Mouse (Mus musculus) stomach, embryonic 14.5 days (tissue): Measurements from ENCODE around the gene Mbnl2. TPM values are rescaled to one million over a fixed set of nuclear protein-coding genes. Genes with fewer than 3 reads are reported as not detected.

Source experiments
- ATAC-seq: fragments of 200-750 bp; cut with Nextera tagmentation; 2 replicates; pipeline ENCODE4 v1.8.0; 2017; ENCODE audit warnings: low read depth, moderate TSS enrichment; ENCODE audit not compliant: insufficient number of reproducible peaks, insufficient read depth, low FRiP score
- H3K27ac ChIP-seq: fragments of 300-500 bp; sonication (generic); 2 replicates; pipeline ENCODE4 v1.5.1; 2014; ENCODE audit warnings: mild to moderate bottlenecking, low read length, moderate library complexity, mixed read lengths
- H3K27me3 ChIP-seq: fragments of 300-500 bp; sonication (generic); 2 replicates; pipeline ENCODE4 v1.6.1; 2014; ENCODE audit warnings: low read length, control low read depth, mixed read lengths; ENCODE audit not compliant: control insufficient read depth, insufficient read depth
- H3K36me3 ChIP-seq: fragments of 300-500 bp; sonication (generic); 2 replicates; pipeline ENCODE4 v1.6.1; 2014; ENCODE audit warnings: mild to moderate bottlenecking, control low read depth, low read length, moderate library complexity, mixed read lengths; ENCODE audit not compliant: control insufficient read depth, insufficient read depth
- H3K4me1 ChIP-seq: fragments of 300-500 bp; sonication (generic); 2 replicates; pipeline ENCODE4 v1.6.1; 2014; ENCODE audit warnings: low read length, control low read depth, mixed read lengths; ENCODE audit not compliant: control insufficient read depth, insufficient read depth
- H3K4me2 ChIP-seq: fragments of 300-500 bp; sonication (generic); replicated peaks from 2 replicates; pipeline ENCODE4 v1.6.1; 2014; ENCODE audit warnings: low read depth, low read length, control low read depth
- H3K4me3 ChIP-seq: fragments of 300-500 bp; sonication (generic); 2 replicates; pipeline ENCODE4 v1.5.1; 2014; ENCODE audit warnings: low read depth, low read length, control low read depth
- H3K9ac ChIP-seq: fragments of 300-500 bp; sonication (generic); replicated peaks from 2 replicates; pipeline ENCODE4 v1.6.1; 2014; ENCODE audit warnings: low read depth, mild to moderate bottlenecking, control low read depth, low read length, moderate library complexity, mixed read lengths
- H3K9me3 ChIP-seq: fragments of 300-500 bp; sonication (generic); 2 replicates; pipeline ENCODE4 v1.6.1; 2016; ENCODE audit warnings: low read depth, low read length, control low read depth; ENCODE audit not compliant: control insufficient read depth
- WGBS: fragments of 180-500 bp; shearing (Covaris S2); extraction: QIAGEN DNeasy Blood & Tissue Kit; methylation state at CpG from one replicate; pipeline ENCODE4 v1.1.7; 2014; 5-methylcytosine and 5-hydroxymethylcytosine counted together
- polyA plus RNA-seq: library from polyadenylated mRNA; unstranded; fragments of >200 nt; fragmentation: Nextera tagmentation; extraction: Ambion mirVana; gene quantifications from 2 replicates; pipeline ENCODE4 v1.2.1, GENCODE M21; 2014

The Mbnl2 gene
- polyA plus RNA-seq, 1 experiment from 2014 or later: 119 TPM

DNA sequence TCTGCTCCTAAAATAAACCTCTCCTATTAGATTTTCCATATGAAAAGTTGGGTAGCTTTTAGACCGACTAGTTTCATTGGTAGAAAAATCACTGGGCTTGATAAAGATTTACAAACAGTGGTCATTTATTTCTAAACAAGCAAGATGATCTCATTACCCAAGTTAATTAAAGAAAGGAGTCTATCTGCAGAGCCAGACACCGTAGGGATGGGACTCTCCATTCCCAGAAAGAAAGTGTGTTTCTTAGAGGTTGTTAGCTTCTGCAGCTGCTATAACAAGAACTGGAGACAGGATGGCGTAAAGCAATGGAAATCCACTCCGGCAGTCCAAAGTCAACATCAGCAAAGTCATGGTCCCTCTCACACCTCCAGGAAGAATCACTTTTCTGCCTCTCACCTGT lies 92.1 kb downstream of the Mbnl2 start:
- Histone ChIP-seq H3K9ac (no peak overlapping the region), H3K36me3 (no peaks in the 10 kb centered on the region), H3K27ac (no peak overlapping the region), H3K4me2 (no peak overlapping the region), H3K9me3 (no peaks in the 10 kb centered on the region), H3K4me3 (no peak overlapping the region), H3K4me1 (peaks cover 32% of the 10 kb centered on the region), H3K27me3 (no peaks in the 10 kb centered on the region)
- ATAC-seq: no peak
- 91% methylated on average over 4 of the region's 4 CpGs for WGBS

DNA sequence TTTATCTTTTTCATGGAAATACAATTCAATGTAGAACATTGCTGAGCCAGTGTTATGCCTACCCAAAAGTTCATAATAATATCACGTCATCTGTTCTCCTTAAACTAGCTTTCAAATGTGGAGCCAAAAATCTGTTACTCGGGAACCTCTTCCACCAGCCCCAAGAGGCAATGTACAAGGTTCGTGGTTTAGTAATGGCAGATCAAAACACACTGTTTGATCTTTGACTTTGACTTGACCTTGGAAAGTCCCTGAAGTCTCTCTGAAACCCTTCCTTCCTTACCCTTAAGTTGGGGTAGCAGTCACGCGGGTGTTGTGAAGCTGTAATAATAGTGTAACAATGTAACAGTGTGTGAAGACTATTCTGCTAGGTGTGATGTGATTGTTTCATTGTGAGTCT lies 93.0 kb downstream of the Mbnl2 start:
- no peak for ATAC-seq
- H3K27me3 ChIP-seq: no peaks in the 10 kb centered on the region
- H3K4me2 ChIP-seq: no peak overlapping the region
- no peaks in the 10 kb centered on the region for H3K9me3 ChIP-seq
- H3K4me1 ChIP-seq: peaks cover 36% of the 10 kb centered on the region; the same call in 1 of the 2 replicates
- H3K9ac ChIP-seq: no peak overlapping the region
- no peak overlapping the region for H3K4me3 ChIP-seq
- WGBS: 73% methylated on average over 5 of the region's 5 CpGs
- no peak overlapping the region for H3K27ac ChIP-seq
- no peaks in the 10 kb centered on the region for H3K36me3 ChIP-seq

DNA sequence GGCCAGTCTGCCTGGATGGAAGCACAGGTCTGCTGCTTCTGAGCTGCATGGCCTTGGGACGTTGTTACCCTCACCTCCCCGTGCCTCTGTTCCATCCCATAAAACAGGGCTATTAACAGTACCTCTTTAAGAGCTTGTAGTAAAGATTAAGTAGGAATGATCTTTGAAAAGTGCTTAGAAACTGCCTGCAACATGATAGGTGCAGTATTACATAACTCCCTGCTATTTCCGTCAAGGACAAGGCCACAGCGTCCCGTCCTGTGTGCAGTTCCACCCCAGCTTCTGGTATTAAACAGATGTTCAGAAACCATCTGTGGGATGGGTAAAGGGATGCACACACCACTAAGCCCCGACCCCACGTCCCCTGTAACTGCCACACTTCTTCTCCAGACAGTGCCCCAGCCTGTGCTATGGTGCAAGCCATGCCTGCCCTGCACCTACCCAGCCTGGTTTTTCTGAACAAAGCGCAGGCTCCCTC lies 93.5 kb downstream of the Mbnl2 start:
- H3K4me1 ChIP-seq: peaks cover 39% of the 10 kb centered on the region; the same call in 1 of the 2 replicates
- no peak overlapping the region for H3K9ac ChIP-seq
- H3K27me3 ChIP-seq: no peaks in the 10 kb centered on the region
- no peaks in the 10 kb centered on the region for H3K9me3 ChIP-seq
- 60% methylated on average over 8 of the region's 8 CpGs for WGBS
- H3K27ac ChIP-seq: no peak overlapping the region
- no peaks in the 10 kb centered on the region for H3K36me3 ChIP-seq
- H3K4me2 ChIP-seq: no peak overlapping the region
- ATAC-seq: no peak
- no peak overlapping the region for H3K4me3 ChIP-seq

DNA sequence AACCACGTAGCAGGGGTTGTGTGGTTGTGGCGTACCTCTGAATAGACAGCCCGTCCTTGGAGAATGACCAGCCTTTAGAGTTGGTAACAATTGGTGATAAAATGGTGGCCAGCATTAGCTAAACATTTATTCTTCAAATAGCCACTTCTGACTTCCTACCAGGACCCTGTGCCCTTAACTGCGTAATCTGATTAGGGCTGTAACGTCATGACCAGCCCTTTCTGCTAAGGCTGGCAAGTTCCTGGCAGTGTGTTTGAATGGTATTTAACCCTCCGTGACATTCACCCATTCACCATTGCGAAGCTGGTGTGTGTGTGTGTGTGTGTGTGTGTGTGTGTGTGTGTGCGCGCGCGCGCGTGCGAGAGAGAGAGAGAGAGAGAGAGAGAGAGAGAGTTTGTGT lies 94.6 kb downstream of the Mbnl2 start:
- Histone ChIP-seq H3K27me3 (no peaks in the 10 kb centered on the region), H3K36me3 (no peaks in the 10 kb centered on the region), H3K4me3 (no peak overlapping the region), H3K27ac (no peak overlapping the region), H3K9ac (no peak overlapping the region), H3K4me2 (no peak overlapping the region), H3K9me3 (no peaks in the 10 kb centered on the region), H3K4me1 (peaks cover 39% of the 10 kb centered on the region; the same call in 1 of the 2 replicates)
- ATAC-seq: no peak
- 85% methylated on average over 14 of the region's 14 CpGs for WGBS

DNA sequence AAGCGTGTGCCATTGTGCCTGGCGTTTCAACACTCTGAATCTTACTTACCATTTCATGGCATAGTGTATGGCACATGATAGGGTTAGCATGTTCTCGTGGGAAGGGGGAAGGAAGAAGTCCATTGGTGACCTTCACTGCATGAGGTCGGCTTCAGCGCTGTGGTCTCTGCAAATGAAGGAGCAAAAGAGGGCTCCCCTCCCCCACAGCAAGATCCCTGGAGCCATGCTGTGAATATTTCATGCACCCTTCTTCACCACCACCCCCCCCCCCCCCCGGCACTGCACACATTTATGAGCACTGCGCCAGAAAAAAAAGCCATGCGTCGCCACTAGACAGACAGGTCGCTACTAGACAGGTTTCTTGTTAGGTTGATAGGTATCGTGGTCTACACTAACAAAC lies 95.2 kb downstream of the Mbnl2 start:
- Histone ChIP-seq H3K27me3 (no peaks in the 10 kb centered on the region), H3K36me3 (no peaks in the 10 kb centered on the region), H3K4me1 (peaks cover 39% of the 10 kb centered on the region; the same call in 1 of the 2 replicates), H3K27ac (no peak overlapping the region), H3K4me2 (no peak overlapping the region), H3K9ac (no peak overlapping the region), H3K9me3 (no peaks in the 10 kb centered on the region), H3K4me3 (no peak overlapping the region)
- ATAC-seq: peak; percentile 15; the same call in 1 of the 2 replicates
- WGBS: 84% methylated on average over 11 of the region's 11 CpGs

DNA sequence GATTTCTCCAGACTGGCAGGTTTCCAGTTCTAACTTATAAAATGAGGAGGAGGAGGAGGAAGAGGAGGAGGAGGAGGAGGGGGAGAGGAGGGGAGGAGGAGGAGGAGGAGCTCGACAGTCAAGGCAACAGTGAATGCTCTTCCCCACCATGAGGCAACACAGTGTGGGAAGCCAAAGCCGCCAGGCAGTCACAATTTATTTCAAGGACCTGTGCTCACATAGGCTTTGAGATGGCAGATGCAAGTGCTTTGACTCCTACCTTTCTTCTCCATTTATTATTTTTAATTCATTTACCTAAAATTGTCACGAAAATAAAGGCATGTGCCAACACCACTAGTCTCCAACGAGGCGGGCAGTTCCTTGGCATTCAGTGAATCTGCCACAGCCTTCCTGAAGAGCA lies 95.7 kb downstream of the Mbnl2 start:
- H3K4me3 ChIP-seq: no peak overlapping the region
- no peaks in the 10 kb centered on the region for H3K9me3 ChIP-seq
- no peak for ATAC-seq
- no peaks in the 10 kb centered on the region for H3K36me3 ChIP-seq
- H3K9ac ChIP-seq: no peak overlapping the region
- H3K27ac ChIP-seq: no peak overlapping the region
- H3K27me3 ChIP-seq: no peaks in the 10 kb centered on the region
- H3K4me1 ChIP-seq: peaks cover 39% of the 10 kb centered on the region; the same call in 1 of the 2 replicates
- 72% methylated on average over 5 of the region's 5 CpGs for WGBS
- H3K4me2 ChIP-seq: no peak overlapping the region

DNA sequence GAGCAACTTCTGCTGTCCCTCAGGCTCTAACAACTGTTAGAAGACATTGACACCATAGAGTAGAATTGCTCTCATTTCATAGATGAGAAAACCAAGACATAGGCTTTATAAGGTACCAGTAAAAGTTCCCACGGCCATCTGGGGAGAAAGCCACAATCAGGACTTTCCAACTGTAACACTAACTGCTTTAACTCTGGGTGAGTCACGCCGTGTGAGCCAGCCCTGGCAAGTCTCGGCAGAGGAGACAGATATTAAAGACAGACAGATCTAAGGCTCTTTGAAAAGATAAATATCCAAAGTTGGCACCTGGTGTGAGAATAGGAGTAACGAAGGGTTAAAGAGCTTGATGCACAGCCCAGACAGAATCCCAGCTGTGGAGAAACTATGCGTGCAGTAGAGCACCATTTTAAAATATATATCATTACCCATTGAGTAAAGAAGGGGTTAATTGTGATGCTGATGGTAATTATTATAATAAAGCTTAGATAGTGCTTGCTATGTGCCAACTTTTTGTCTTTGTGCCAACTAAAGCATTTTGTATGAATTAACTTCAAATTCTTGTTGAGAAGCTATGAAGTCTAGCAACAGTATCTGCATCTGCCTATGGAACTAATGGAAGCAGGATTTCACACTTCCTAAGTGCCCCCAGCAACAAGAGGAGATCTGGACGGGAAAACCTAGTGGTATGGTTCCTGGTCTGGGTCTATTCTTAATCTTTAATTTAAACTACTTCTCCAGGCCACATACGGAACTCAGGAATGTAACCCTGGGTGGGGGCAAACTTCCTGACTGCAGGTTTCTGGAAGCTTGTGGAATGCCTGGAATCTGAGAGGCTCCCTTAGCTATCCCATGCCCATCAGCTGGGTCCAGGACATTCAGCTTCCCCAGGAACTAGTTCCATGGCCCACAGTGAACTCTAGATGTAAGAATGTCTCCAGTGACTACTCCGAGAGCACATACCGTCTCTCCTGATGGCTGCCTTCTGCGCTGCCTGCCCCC lies 97.9 kb downstream of the Mbnl2 start:
- Histone ChIP-seq H3K4me3 (no peak overlapping the region), H3K9ac (no peak overlapping the region), H3K4me1 (peaks cover 44% of the 10 kb centered on the region; the same call in 1 of the 2 replicates), H3K27me3 (no peaks in the 10 kb centered on the region), H3K36me3 (no peaks in the 10 kb centered on the region; the same call in 1 of the 2 replicates), H3K4me2 (no peak overlapping the region), H3K27ac (0 out of 2 replicates have a peak overlapping the region, but pooled peaks have one; percentile 15), H3K9me3 (no peaks in the 10 kb centered on the region)
- WGBS: 43% methylated on average over 11 of the region's 11 CpGs
- ATAC-seq: no peak

DNA sequence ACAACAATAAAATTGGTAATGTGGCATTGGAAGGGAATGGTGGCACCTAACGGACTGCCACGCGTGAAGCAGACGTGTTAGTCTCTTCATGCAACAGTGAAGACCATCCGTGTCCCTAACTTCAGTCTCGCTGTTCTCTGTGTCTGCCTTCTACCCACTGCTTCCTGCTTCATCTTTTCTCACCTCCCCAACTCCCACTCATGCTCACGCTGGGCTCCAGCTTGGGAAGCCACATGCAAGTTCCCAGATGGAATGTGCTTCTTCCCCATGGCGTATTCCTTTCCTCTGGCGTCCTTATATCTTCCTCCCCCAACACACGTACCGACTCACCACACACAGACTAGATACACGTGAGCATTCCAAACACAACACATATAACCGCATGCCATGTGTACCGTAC lies 99.3 kb downstream of the Mbnl2 start:
- no peak overlapping the region for H3K27ac ChIP-seq
- H3K9me3 ChIP-seq: no peaks in the 10 kb centered on the region
- H3K36me3 ChIP-seq: no peaks in the 10 kb centered on the region; the same call in 1 of the 2 replicates
- H3K27me3 ChIP-seq: no peaks in the 10 kb centered on the region
- no peak overlapping the region for H3K4me2 ChIP-seq
- peaks cover 40% of the 10 kb centered on the region; the same call in 1 of the 2 replicates for H3K4me1 ChIP-seq
- no peak overlapping the region for H3K9ac ChIP-seq
- no peak for ATAC-seq
- H3K4me3 ChIP-seq: no peak overlapping the region
- 92% methylated on average over 14 of the region's 14 CpGs for WGBS
